Mouse (Mus musculus) hindbrain, embryonic 10.5 days (tissue): ENCODE data around the gene S100a2. TPM values are rescaled to one million over a fixed set of nuclear protein-coding genes. Genes with fewer than 3 reads are reported as not detected.

Source experiments
- DNase-seq: peaks from one replicate; pipeline ENCODE4 v3.0.0-alpha.2; 2017; ENCODE audit warnings: low spot score
- H3K27ac ChIP-seq: fragments of 300-500 bp; sonication (generic); 2 replicates; pipeline ENCODE4 v1.5.1; 2016; ENCODE audit warnings: mild to moderate bottlenecking, moderate library complexity
- H3K27me3 ChIP-seq: fragments of 300-500 bp; sonication (generic); 2 replicates; pipeline ENCODE4 v1.6.1; 2016; ENCODE audit warnings: mild to moderate bottlenecking; ENCODE audit not compliant: poor library complexity, insufficient read depth, severe bottlenecking
- H3K36me3 ChIP-seq: fragments of 300-500 bp; sonication (generic); 2 replicates; pipeline ENCODE4 v1.6.1; 2016; ENCODE audit warnings: mild to moderate bottlenecking, moderate library complexity
- H3K4me1 ChIP-seq: fragments of 300-500 bp; sonication (generic); replicated peaks from 2 replicates; pipeline ENCODE4 v1.6.1; 2016; ENCODE audit warnings: mild to moderate bottlenecking
- H3K4me3 ChIP-seq: fragments of 300-500 bp; sonication (generic); 2 replicates; pipeline ENCODE4 v1.5.1; 2016; ENCODE audit warnings: mild to moderate bottlenecking, moderate library complexity
- H3K9me3 ChIP-seq: fragments of 300-500 bp; sonication (generic); 2 replicates; pipeline ENCODE4 v1.6.1; 2016; ENCODE audit warnings: mild to moderate bottlenecking, moderate library complexity
- WGBS: fragments of 180-500 bp; shearing (Covaris S2); methylation state at CpG from one replicate; pipeline ENCODE4 v1.1.7; 2016; 5-methylcytosine and 5-hydroxymethylcytosine counted together
- polyA plus RNA-seq: library from polyadenylated mRNA; unstranded; fragments of >200 nt; fragmentation: Nextera tagmentation; extraction: Ambion mirVana; gene quantifications from 2 replicates; pipeline ENCODE4 v1.2.1, GENCODE M21; 2016

S100a2 gene
- polyA plus RNA-seq, 1 experiment from 2014 or later = not detected

DNA sequence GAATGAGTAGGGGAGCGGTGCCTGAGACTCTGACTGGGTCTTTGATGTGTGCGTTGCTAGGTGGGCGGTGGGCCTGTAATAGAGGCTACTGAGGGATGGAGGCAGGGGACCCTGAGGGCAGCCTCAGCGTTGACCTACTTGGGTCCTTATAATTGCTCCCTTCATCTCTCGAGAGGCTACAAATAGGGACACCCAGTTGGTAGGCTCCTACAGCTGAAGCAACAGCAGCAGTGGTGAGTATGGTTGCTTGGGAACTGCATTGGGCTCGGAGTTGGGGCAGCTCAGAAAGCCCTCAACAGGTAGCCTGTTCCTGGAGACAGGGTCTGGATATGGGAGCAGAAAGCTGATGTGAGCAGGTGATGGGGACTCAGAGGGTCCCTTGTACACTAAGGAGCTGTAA lies 10.0 kb downstream of the S100a2 start:
- H3K27ac ChIP-seq = peak overlapping the region; percentile 16; the same call in 1 of the 2 replicates
- WGBS = 79% methylated on average over 6 of the region's 6 CpGs
- no peak for DNase-seq
- H3K4me1 ChIP-seq = peaks cover 9% of the 10 kb centered on the region; the same call in 1 of the 2 replicates
- H3K27me3 ChIP-seq = no peaks in the 10 kb centered on the region
- no peak overlapping the region for H3K4me3 ChIP-seq
- H3K36me3 ChIP-seq = no peaks in the 10 kb centered on the region
- H3K9me3 ChIP-seq = no peaks in the 10 kb centered on the region

DNA sequence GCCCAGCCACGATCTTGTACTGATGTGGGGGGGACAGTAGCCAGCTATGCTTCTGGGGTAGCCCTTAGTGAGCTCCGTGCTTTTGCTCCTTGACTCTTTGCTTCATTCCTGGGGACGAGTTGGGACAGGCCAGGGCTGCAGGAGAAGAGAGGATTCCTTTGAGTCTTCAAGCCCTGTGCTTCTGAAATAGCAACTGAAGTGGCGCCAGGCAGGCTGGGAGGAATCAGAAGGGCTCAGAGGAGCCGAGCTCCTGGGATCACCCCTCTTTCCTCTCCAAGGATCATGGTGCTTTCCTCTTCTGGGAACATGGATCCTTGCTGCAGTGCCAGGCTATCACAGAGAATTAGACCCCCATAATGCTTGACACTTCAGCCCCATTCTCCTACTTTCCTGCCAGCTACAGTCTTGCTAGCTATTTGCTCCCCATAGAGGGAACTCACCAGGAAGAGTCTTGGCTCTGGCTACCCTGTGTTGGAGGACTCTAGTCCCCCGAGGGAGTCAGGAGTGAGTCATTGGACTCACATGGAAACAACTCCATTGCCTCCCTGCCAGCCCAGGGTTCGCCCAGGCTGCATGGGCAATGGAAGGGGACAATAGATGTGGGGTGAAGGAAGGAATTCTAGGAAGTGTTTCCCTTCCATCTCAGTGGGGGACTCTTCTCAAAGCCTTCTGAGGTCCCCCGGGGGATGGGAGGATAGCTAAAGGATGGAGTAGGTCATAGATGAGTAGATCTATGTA lies 10.6 kb downstream of the S100a2 start:
- Histone ChIP-seq H3K36me3 (no peaks in the 10 kb centered on the region), H3K9me3 (no peaks in the 10 kb centered on the region), H3K27ac (no peak overlapping the region), H3K27me3 (no peaks in the 10 kb centered on the region), H3K4me3 (no peak overlapping the region), H3K4me1 (peaks cover 9% of the 10 kb centered on the region; the same call in 1 of the 2 replicates)
- 81% methylated on average over 8 of the region's 8 CpGs for WGBS
- DNase-seq = no peak

DNA sequence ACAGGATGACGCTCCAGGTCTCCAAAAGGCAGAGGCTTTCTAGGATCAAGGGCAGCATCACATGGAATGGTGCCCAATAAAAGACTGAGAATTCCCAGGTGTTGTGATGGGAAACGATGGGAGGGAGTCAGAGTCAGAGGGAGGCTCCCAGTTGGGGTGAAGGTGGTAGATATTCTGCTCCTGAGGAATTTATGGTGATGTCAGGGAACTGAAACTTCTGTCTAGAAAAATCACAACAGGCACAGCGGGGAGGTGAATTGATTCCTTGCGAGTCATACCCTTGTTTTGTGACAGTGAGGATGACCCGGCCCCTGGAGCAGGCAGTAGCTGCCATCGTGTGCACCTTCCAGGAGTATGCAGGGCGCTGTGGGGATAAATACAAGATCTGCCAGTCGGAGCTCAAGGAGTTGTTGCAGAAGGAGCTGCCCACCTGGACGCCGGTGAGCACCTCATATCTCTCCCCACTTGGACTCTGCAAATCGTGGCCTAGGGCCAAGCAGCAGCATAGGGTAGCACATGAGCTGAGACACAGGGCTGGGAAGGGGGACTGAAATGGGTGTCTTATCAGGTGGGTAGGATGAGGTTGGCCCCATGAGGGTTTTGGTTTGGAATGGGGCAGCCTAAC lies 11.6 kb downstream of the S100a2 start, which contains the start of gene Gm42674:
TSS of gene Gm42674 (plus strand) at position 419 of the 625 bp plus-strand sequence.
- Histone ChIP-seq H3K27ac (no peak within 1 kb of the TSS), H3K4me1 (peaks cover 13% of the 10 kb centered on the region; the same call in 1 of the 2 replicates), H3K4me3 (no peak within 1 kb of the TSS), H3K36me3 (no peaks in the 10 kb centered on the region), H3K27me3 (no peaks in the 10 kb centered on the region), H3K9me3 (no peaks in the 10 kb centered on the region)
- DNase-seq = no peak
- WGBS = 87% methylated on average over 11 of the region's 11 CpGs

DNA sequence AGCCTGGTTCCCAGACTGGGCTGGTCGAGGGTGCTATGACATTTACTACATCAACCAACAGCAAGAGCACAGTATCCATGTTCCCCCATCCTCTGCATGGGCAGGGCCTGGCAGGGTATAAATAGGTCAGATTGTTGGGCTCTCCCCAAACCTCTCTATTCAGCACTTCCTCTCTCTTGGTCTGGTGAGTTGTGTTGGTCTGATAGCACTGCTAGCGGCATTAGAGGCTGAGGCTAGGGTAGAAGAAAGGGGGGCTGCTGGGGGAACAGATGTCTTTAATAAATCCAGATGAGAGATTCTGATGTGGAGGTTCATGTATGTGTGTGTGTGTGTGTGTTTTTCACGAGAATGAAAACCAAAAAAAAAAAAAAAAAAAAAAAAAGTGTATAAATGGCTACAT lies 13.6 kb downstream of the S100a2 start, which contains the start of gene S100a4:
TSS of gene S100a4 (plus strand) at position 149 of the 400 bp plus-strand sequence.
- Histone ChIP-seq H3K4me3 (no peak within 1 kb of the TSS), H3K36me3 (no peaks in the 10 kb centered on the region), H3K27ac (no peak within 1 kb of the TSS), H3K27me3 (no peaks in the 10 kb centered on the region), H3K4me1 (peaks cover 13% of the 10 kb centered on the region; the same call in 1 of the 2 replicates), H3K9me3 (no peaks in the 10 kb centered on the region)
- DNase-seq = no peak
- 59% methylated on average over 3 of the region's 3 CpGs for WGBS

- no peaks in the 10 kb centered on the region for H3K9me3 ChIP-seq
- no peaks in the 10 kb centered on the region for H3K27me3 ChIP-seq
- H3K36me3 ChIP-seq = no peaks in the 10 kb centered on the region
- no peak overlapping the region for H3K27ac ChIP-seq
- 81% methylated on average over 4 of the region's 4 CpGs for WGBS
- H3K4me1 ChIP-seq = peaks cover 13% of the 10 kb centered on the region; the same call in 1 of the 2 replicates
- H3K4me3 ChIP-seq = no peak overlapping the region
- no peak for DNase-seq
Observed at GRCm38 (mm10) chr3:90604416-90604815, 14.4 kb downstream of the S100a2 start.

DNA sequence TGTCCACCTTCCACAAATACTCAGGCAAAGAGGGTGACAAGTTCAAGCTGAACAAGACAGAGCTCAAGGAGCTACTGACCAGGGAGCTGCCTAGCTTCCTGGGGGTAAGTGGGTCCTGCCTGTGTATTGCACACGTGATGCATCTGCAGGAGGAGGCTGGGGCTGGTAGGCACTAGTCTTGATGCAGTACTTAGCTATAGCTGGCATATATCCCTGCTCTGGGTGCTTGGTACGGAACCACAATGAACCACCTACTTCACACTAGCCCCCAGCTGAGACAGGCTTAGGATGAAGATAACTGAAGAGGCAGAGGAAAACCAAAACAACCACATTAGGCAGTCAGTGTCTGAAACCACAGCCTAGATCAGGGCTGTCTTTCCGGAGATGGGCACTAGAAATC lies 15.0 kb downstream of the S100a2 start:
- no peaks in the 10 kb centered on the region for H3K27me3 ChIP-seq
- DNase-seq = no peak
- no peaks in the 10 kb centered on the region for H3K9me3 ChIP-seq
- peaks cover 10% of the 10 kb centered on the region; the same call in 1 of the 2 replicates for H3K4me1 ChIP-seq
- 91% methylated on average over 3 of the region's 3 CpGs for WGBS
- no peak overlapping the region for H3K4me3 ChIP-seq
- no peak overlapping the region for H3K27ac ChIP-seq
- no peaks in the 10 kb centered on the region for H3K36me3 ChIP-seq

DNA sequence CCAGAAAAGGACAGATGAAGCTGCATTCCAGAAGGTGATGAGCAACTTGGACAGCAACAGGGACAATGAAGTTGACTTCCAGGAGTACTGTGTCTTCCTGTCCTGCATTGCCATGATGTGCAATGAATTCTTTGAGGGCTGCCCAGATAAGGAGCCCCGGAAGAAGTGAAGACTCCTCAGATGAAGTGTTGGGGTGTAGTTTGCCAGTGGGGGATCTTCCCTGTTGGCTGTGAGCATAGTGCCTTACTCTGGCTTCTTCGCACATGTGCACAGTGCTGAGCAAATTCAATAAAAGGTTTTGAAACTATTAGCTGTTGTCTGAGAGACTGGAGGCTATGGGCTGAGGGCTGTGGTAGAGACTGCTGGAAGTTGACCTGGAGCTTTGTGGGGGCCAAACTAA lies 15.7 kb downstream of the S100a2 start:
- no peak overlapping the region for H3K4me3 ChIP-seq
- 0 out of 2 replicates have a peak, but pooled peaks cover 8% of the 10 kb centered on the region for H3K4me1 ChIP-seq
- no peaks in the 10 kb centered on the region for H3K27me3 ChIP-seq
- DNase-seq = no peak
- no peaks in the 10 kb centered on the region for H3K9me3 ChIP-seq
- H3K36me3 ChIP-seq = no peaks in the 10 kb centered on the region
- WGBS = 86% methylated on average over 2 of the region's 2 CpGs
- no peak overlapping the region for H3K27ac ChIP-seq

DNA sequence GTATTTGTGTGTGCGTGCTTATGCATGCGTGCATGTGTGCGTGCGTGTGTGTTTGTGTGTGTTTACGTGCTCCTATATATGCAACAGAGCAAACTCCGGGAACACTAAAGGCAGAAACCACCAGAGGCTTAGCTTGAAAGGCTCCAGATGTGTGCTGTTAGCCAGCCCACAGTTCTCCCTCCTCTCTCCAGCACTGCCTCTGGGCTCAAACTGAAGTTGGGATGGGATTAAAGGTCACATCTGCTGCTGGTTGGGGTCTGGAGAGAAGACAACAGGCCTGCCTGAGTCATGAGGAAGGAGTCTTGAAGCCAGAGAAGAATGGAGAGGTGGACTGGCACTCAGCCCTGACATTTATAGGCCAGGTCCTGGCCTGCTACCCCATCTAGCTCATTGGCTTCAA lies 16.1 kb downstream of the S100a2 start:
- 85% methylated on average over 6 of the region's 6 CpGs for WGBS
- H3K27ac ChIP-seq = no peak overlapping the region

DNA sequence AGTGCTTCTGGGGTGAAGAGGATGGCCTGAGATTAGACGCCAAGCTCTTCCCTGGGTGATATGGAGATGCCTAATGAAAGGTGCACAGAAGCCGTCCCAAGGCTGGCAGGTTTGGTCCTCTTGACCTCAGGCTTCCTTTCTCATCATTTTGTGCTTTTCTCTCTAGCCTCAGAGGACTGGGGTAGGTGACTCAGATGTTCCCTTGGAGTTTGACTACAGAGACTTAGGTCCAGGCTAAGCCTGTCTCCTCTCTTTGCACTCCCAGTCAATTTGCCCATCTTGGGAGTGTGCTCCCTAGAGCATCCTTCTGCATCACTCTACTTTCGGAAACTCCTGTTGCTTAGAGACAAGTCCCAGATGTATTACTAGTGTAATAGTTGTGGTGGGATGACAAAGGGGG lies 17.3 kb downstream of the S100a2 start:
- DNase-seq = no peak

More for the DNA sequence above, 16.1 kb downstream of the S100a2 start:
- peak; percentile 56 for DNase-seq
- Histone ChIP-seq H3K36me3 (no peaks in the 10 kb centered on the region), H3K9me3 (no peaks in the 10 kb centered on the region), H3K27me3 (no peaks in the 10 kb centered on the region), H3K4me1 (0 out of 2 replicates have a peak, but pooled peaks cover 8% of the 10 kb centered on the region), H3K4me3 (no peak overlapping the region)

DNA sequence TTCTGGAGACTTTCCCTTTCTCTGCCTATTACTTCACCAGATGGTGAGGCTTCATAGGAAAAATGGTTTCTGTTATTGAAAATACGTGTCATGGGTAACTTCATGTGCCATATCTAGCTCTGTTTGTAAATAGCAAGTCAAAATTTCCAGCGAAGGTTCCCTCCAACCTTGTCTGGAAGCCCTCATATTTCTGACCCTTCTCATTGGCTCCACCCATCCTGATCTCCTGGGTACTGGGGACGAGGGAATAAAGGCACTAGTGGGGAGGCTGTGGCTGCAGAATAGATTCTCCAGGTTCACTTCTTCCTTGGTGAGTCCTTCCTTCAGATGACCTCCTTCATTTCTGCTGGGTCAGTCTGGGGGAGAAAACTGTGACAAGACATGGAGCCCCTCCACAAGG lies 18.2 kb downstream of the S100a2 start, which contains the start of gene S100a5:
TSS of gene S100a5 (plus strand) at position 301 of the 400 bp plus-strand sequence.
- WGBS = 56% methylated on average over 3 of the region's 3 CpGs
- DNase-seq = no peak

More for the DNA sequence above, 17.3 kb downstream of the S100a2 start:
- H3K27ac ChIP-seq = no peak overlapping the region
- no peaks in the 10 kb centered on the region for H3K36me3 ChIP-seq
- no peak overlapping the region for H3K4me3 ChIP-seq
- H3K27me3 ChIP-seq = no peaks in the 10 kb centered on the region
- 86% methylated on average over 3 of the region's 3 CpGs for WGBS
- H3K9me3 ChIP-seq = no peaks in the 10 kb centered on the region
- 0 out of 2 replicates have a peak, but pooled peaks cover 8% of the 10 kb centered on the region for H3K4me1 ChIP-seq

DNA sequence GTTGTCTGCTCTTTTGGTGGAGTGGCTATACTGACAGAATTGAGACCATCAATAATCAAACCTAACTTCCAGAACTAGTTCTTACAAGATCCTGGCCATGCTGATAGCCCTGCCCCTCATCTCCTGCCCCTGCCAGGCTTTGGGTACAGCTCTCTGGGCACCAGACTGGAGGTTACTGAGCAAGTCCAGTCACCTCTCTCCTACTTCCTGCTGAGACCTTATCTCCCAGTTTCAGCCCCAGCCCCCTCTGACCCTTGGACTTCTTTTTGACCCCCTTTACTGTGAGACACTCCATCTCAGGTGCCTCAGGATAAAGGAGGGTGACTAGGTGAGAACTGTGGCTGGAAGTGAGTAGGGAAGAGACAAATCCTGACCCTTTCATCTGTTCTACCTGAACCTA lies 19.1 kb downstream of the S100a2 start:
- no peaks in the 10 kb centered on the region for H3K36me3 ChIP-seq

More for the DNA sequence above, 18.2 kb downstream of the S100a2 start, which contains the start of gene S100a5:
- Histone ChIP-seq H3K27ac (no peak within 1 kb of the TSS), H3K36me3 (no peaks in the 10 kb centered on the region), H3K27me3 (peaks cover 2% of the 10 kb centered on the region), H3K4me3 (no peak within 1 kb of the TSS), H3K4me1 (peaks cover 15% of the 10 kb centered on the region), H3K9me3 (no peaks in the 10 kb centered on the region)

GRCm38 (mm10) chr3:90611494-90611893 lies 21.4 kb downstream of the S100a2 start:
- H3K27ac ChIP-seq = no peak overlapping the region
- H3K4me3 ChIP-seq = no peak overlapping the region
- peaks cover 13% of the 10 kb centered on the region for H3K27me3 ChIP-seq
- DNase-seq = no peak
- 81% methylated on average over 3 of the region's 3 CpGs for WGBS
- no peaks in the 10 kb centered on the region for H3K9me3 ChIP-seq
- H3K36me3 ChIP-seq = no peaks in the 10 kb centered on the region
- H3K4me1 ChIP-seq = peaks cover 12% of the 10 kb centered on the region

More for the DNA sequence above, 19.1 kb downstream of the S100a2 start:
- Histone ChIP-seq H3K9me3 (no peaks in the 10 kb centered on the region), H3K27ac (no peak overlapping the region), H3K4me1 (peaks cover 16% of the 10 kb centered on the region), H3K4me3 (no peak overlapping the region), H3K27me3 (peaks cover 11% of the 10 kb centered on the region)
- DNase-seq = no peak

GRCm38 (mm10) chr3:90612061-90612460 lies 22.0 kb downstream of the S100a2 start:
- H3K9me3 ChIP-seq = no peaks in the 10 kb centered on the region
- 69% methylated on average over 4 of the region's 4 CpGs for WGBS
- no peak for DNase-seq
- H3K4me1 ChIP-seq = peaks cover 12% of the 10 kb centered on the region
- H3K27ac ChIP-seq = no peak overlapping the region
- no peak overlapping the region for H3K4me3 ChIP-seq
- H3K36me3 ChIP-seq = no peaks in the 10 kb centered on the region
- peaks cover 13% of the 10 kb centered on the region for H3K27me3 ChIP-seq
